Mouse (Mus musculus) kidney, postnatal 25 days (tissue): Measurements from ENCODE around the gene 1700020A23Rik.

ENCODE experiments used
- DNase-seq, 2 experiments: peaks; one replicate each; pipeline ENCODE4 v3.0.0; 2021; ENCODE audit warnings: mixed read lengths in 2 of 2

The 1700020A23Rik gene

DNA sequence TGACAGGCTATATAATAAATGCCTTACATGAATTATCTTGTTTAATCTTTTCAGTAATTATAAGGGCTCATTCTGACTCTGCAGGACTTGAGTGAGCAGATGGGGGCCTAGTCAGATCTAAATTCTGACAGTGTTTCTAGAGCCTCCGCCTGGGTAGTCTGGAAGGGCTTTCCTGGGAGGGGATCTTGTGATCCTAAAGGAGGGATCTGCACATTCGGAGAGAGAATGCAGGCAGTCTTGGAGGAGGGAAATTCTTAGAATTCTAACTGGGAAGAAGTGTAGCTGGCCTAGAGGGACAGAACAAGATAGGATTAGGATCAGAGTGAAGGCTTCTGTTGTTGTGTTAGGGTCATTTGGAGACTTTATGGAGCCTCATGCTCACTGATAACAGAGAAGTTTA is 47.2 kb downstream of the 1700020A23Rik start:
- no peak for DNase-seq

- DNase-seq, result no peak
These were observed 48.4 kb downstream of the 1700020A23Rik start for GRCm38 (mm10) chr2:130453421-130453820.

DNA sequence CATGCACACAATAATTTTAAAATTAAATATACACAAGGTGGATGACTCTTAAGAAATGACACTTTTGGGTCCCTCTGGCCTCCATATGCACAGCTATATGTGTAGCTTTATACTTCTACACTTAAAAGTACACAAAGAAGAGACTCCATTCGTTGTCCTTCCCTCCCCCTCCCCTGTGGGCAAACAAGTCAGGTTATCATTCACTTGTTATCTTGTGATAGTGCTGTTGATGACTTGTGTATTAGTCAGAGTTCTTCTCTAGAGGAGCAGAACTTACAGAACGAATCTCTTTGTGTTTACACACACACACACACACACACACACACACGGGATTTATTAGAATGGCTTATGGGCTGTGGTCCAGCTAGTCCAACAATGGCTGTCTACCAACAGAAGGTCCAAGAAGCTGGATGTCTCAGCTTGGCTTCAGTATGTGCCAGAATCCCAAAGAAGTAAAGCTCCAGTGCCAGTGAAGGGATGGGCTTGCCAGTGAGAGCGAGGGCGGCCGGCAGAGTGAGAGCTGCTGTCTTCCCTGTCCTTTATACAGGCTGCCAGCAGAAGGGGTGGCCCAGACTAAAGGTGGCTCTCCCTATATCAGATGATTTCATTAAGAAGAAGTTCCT is 49.8 kb downstream of the 1700020A23Rik start:
- DNase-seq, result no peak
